Mouse (Mus musculus): ENCODE data around the gene Sf3b5. TPM values are rescaled to one million over a fixed set of nuclear protein-coding genes. Genes with fewer than 3 reads are reported as not detected.

Sf3b5 gene
- polyA plus RNA-seq, 1 experiment from 2014 or later = 35.9 TPM

GRCm38 (mm10) chr10:12974572-12974971, 30.6 kb upstream of the Sf3b5 start:
- no peak overlapping the region for H3K4me3 ChIP-seq (ENCODE audit: low read depth, low read length)
- 92% methylated on average over 6 of the region's 6 CpGs for WGBS
- H3K36me3 ChIP-seq (ENCODE audit: control insufficient read depth, insufficient read depth, low read length) = no peaks in the 10 kb centered on the region
- H3K27ac ChIP-seq (ENCODE audit: low read depth, low read length) = no peak overlapping the region
- DNase-seq (ENCODE audit: low spot score) = no peak
- no peaks in the 10 kb centered on the region for H3K4me1 ChIP-seq (ENCODE audit: control insufficient read depth, insufficient read depth, low read length)
- no peak for ATAC-seq (ENCODE audit: insufficient read depth, low FRiP score, low TSS enrichment)
- H3K9me3 ChIP-seq (ENCODE audit: control insufficient read depth, low read length) = no peaks in the 10 kb centered on the region
- H3K4me2 ChIP-seq (ENCODE audit: low read depth) = no peak overlapping the region
- H3K9ac ChIP-seq (ENCODE audit: low read length) = no peak overlapping the region
- H3K27me3 ChIP-seq (ENCODE audit: control insufficient read depth, insufficient read depth, low read length) = no peaks in the 10 kb centered on the region

GRCm38 (mm10) chr10:12975461-12975860, 29.7 kb upstream of the Sf3b5 start:
- WGBS = 89% methylated on average over 3 of the region's 3 CpGs
- Histone ChIP-seq H3K36me3 (ENCODE audit: control insufficient read depth, insufficient read depth, low read length) (no peaks in the 10 kb centered on the region), H3K4me1 (ENCODE audit: control insufficient read depth, insufficient read depth, low read length) (no peaks in the 10 kb centered on the region), H3K27ac (ENCODE audit: low read depth, low read length) (no peak overlapping the region), H3K27me3 (ENCODE audit: control insufficient read depth, insufficient read depth, low read length) (no peaks in the 10 kb centered on the region), H3K9ac (ENCODE audit: low read length) (no peak overlapping the region), H3K9me3 (ENCODE audit: control insufficient read depth, low read length) (no peaks in the 10 kb centered on the region), H3K4me2 (ENCODE audit: low read depth) (no peak overlapping the region), H3K4me3 (ENCODE audit: low read depth, low read length) (no peak overlapping the region)
- no peak for ATAC-seq (ENCODE audit: insufficient read depth, low FRiP score, low TSS enrichment)
- DNase-seq (ENCODE audit: low spot score) = no peak

- ATAC-seq (ENCODE audit: insufficient read depth, low FRiP score, low TSS enrichment) (no peak), DNase-seq (ENCODE audit: low spot score) (no peak)
- no peaks in the 10 kb centered on the region for H3K27me3 ChIP-seq (ENCODE audit: control insufficient read depth, insufficient read depth, low read length)
- no peak overlapping the region for H3K9ac ChIP-seq (ENCODE audit: low read length)
- no peaks in the 10 kb centered on the region for H3K9me3 ChIP-seq (ENCODE audit: control insufficient read depth, low read length)
- no peaks in the 10 kb centered on the region for H3K4me1 ChIP-seq (ENCODE audit: control insufficient read depth, insufficient read depth, low read length)
- 87% methylated on average over 7 of the region's 7 CpGs for WGBS
- H3K4me3 ChIP-seq (ENCODE audit: low read depth, low read length) = no peak overlapping the region
- no peaks in the 10 kb centered on the region for H3K36me3 ChIP-seq (ENCODE audit: control insufficient read depth, insufficient read depth, low read length)
- H3K4me2 ChIP-seq (ENCODE audit: low read depth) = no peak overlapping the region
- no peak overlapping the region for H3K27ac ChIP-seq (ENCODE audit: low read depth, low read length)
Observed at GRCm38 (mm10) chr10:12975957-12976356, 29.2 kb upstream of the Sf3b5 start.

- H3K9ac ChIP-seq (ENCODE audit: low read length) = no peak overlapping the region
- DNase-seq (ENCODE audit: low spot score) (no peak), ATAC-seq (ENCODE audit: insufficient read depth, low FRiP score, low TSS enrichment) (no peak)
- no peak overlapping the region for H3K4me3 ChIP-seq (ENCODE audit: low read depth, low read length)
- H3K4me1 ChIP-seq (ENCODE audit: control insufficient read depth, insufficient read depth, low read length) = no peaks in the 10 kb centered on the region
- H3K27me3 ChIP-seq (ENCODE audit: control insufficient read depth, insufficient read depth, low read length) = no peaks in the 10 kb centered on the region
- no peak overlapping the region for H3K27ac ChIP-seq (ENCODE audit: low read depth, low read length)
- no peak overlapping the region for H3K4me2 ChIP-seq (ENCODE audit: low read depth)
- 92% methylated on average over 7 of the region's 7 CpGs for WGBS
- H3K36me3 ChIP-seq (ENCODE audit: control insufficient read depth, insufficient read depth, low read length) = no peaks in the 10 kb centered on the region
- H3K9me3 ChIP-seq (ENCODE audit: control insufficient read depth, low read length) = no peaks in the 10 kb centered on the region
Observed at GRCm38 (mm10) chr10:12976552-12976951, 28.6 kb upstream of the Sf3b5 start.

GRCm38 (mm10) chr10:12977787-12978212, 27.3 kb upstream of the Sf3b5 start:
- H3K27ac ChIP-seq (ENCODE audit: low read depth, low read length) = no peak overlapping the region
- DNase-seq (ENCODE audit: low spot score) = no peak
- no peak for ATAC-seq (ENCODE audit: insufficient read depth, low FRiP score, low TSS enrichment)
- no peaks in the 10 kb centered on the region for H3K9me3 ChIP-seq (ENCODE audit: control insufficient read depth, low read length)
- no peaks in the 10 kb centered on the region for H3K4me1 ChIP-seq (ENCODE audit: control insufficient read depth, insufficient read depth, low read length)
- no peak overlapping the region for H3K4me3 ChIP-seq (ENCODE audit: low read depth, low read length)
- H3K9ac ChIP-seq (ENCODE audit: low read length) = no peak overlapping the region
- no peaks in the 10 kb centered on the region for H3K27me3 ChIP-seq (ENCODE audit: control insufficient read depth, insufficient read depth, low read length)
- WGBS = 77% methylated on average over 9 of the region's 9 CpGs
- H3K4me2 ChIP-seq (ENCODE audit: low read depth) = no peak overlapping the region
- no peaks in the 10 kb centered on the region for H3K36me3 ChIP-seq (ENCODE audit: control insufficient read depth, insufficient read depth, low read length)

GRCm38 (mm10) chr10:12981071-12981470, 24.1 kb upstream of the Sf3b5 start:
- no peaks in the 10 kb centered on the region for H3K36me3 ChIP-seq (ENCODE audit: control insufficient read depth, insufficient read depth, low read length)
- no peak overlapping the region for H3K27ac ChIP-seq (ENCODE audit: low read depth, low read length)
- DNase-seq (ENCODE audit: low spot score) = no peak
- H3K9me3 ChIP-seq (ENCODE audit: control insufficient read depth, low read length) = no peaks in the 10 kb centered on the region
- ATAC-seq (ENCODE audit: insufficient read depth, low FRiP score, low TSS enrichment) = no peak
- H3K4me1 ChIP-seq (ENCODE audit: control insufficient read depth, insufficient read depth, low read length) = no peaks in the 10 kb centered on the region
- H3K4me3 ChIP-seq (ENCODE audit: low read depth, low read length) = no peak overlapping the region
- H3K9ac ChIP-seq (ENCODE audit: low read length) = no peak overlapping the region
- 69% methylated on average over 7 of the region's 7 CpGs for whole genome bisulfite sequencing
- H3K4me2 ChIP-seq (ENCODE audit: low read depth) = no peak overlapping the region
- H3K27me3 ChIP-seq (ENCODE audit: control insufficient read depth, insufficient read depth, low read length) = no peaks in the 10 kb centered on the region

- ATAC-seq (ENCODE audit: insufficient read depth, low FRiP score, low TSS enrichment) (no peak), DNase-seq (ENCODE audit: low spot score) (no peak)
- H3K4me3 ChIP-seq (ENCODE audit: low read depth, low read length) = no peak overlapping the region
- no peaks in the 10 kb centered on the region for H3K9me3 ChIP-seq (ENCODE audit: control insufficient read depth, low read length)
- WGBS = 68% methylated on average over 3 of the region's 3 CpGs
- H3K27ac ChIP-seq (ENCODE audit: low read depth, low read length) = no peak overlapping the region
- H3K4me2 ChIP-seq (ENCODE audit: low read depth) = no peak overlapping the region
- H3K9ac ChIP-seq (ENCODE audit: low read length) = no peak overlapping the region
- no peaks in the 10 kb centered on the region for H3K4me1 ChIP-seq (ENCODE audit: control insufficient read depth, insufficient read depth, low read length)
- H3K27me3 ChIP-seq (ENCODE audit: control insufficient read depth, insufficient read depth, low read length) = no peaks in the 10 kb centered on the region
- no peaks in the 10 kb centered on the region for H3K36me3 ChIP-seq (ENCODE audit: control insufficient read depth, insufficient read depth, low read length)
Observed at GRCm38 (mm10) chr10:12983516-12983915, 21.6 kb upstream of the Sf3b5 start.

- H3K27ac ChIP-seq (ENCODE audit: low read depth, low read length) = no peak overlapping the region
- H3K4me3 ChIP-seq (ENCODE audit: low read depth, low read length) = no peak overlapping the region
- WGBS = 82% methylated on average over 3 of the region's 3 CpGs
- no peaks in the 10 kb centered on the region for H3K27me3 ChIP-seq (ENCODE audit: control insufficient read depth, insufficient read depth, low read length)
- H3K9ac ChIP-seq (ENCODE audit: low read length) = no peak overlapping the region
- H3K36me3 ChIP-seq (ENCODE audit: control insufficient read depth, insufficient read depth, low read length) = no peaks in the 10 kb centered on the region
- no peak for ATAC-seq (ENCODE audit: insufficient read depth, low FRiP score, low TSS enrichment)
- DNase-seq (ENCODE audit: low spot score) = no peak
- no peak overlapping the region for H3K4me2 ChIP-seq (ENCODE audit: low read depth)
- H3K4me1 ChIP-seq (ENCODE audit: control insufficient read depth, insufficient read depth, low read length) = no peaks in the 10 kb centered on the region
- H3K9me3 ChIP-seq (ENCODE audit: control insufficient read depth, low read length) = no peaks in the 10 kb centered on the region
Observed at GRCm38 (mm10) chr10:12985028-12985427, 20.1 kb upstream of the Sf3b5 start.

GRCm38 (mm10) chr10:12986485-12986884, 18.7 kb upstream of the Sf3b5 start:
- DNase-seq (ENCODE audit: low spot score) (no peak), ATAC-seq (ENCODE audit: insufficient read depth, low FRiP score, low TSS enrichment) (no peak)
- WGBS = 64% methylated on average over 5 of the region's 5 CpGs
- H3K4me3 ChIP-seq (ENCODE audit: low read depth, low read length) = no peak overlapping the region
- H3K9ac ChIP-seq (ENCODE audit: low read length) = no peak overlapping the region
- no peaks in the 10 kb centered on the region for H3K9me3 ChIP-seq (ENCODE audit: control insufficient read depth, low read length)
- no peaks in the 10 kb centered on the region for H3K27me3 ChIP-seq (ENCODE audit: control insufficient read depth, insufficient read depth, low read length)
- H3K27ac ChIP-seq (ENCODE audit: low read depth, low read length) = no peak overlapping the region
- H3K4me2 ChIP-seq (ENCODE audit: low read depth) = no peak overlapping the region
- no peaks in the 10 kb centered on the region for H3K36me3 ChIP-seq (ENCODE audit: control insufficient read depth, insufficient read depth, low read length)
- no peaks in the 10 kb centered on the region for H3K4me1 ChIP-seq (ENCODE audit: control insufficient read depth, insufficient read depth, low read length)
